Comparison of ENCODE assay signal across 8 mouse cellular contexts in genomic region chr7:141462333-141462821, GRCm38 (mm10). TPM values are rescaled to one million over a fixed set of nuclear protein-coding genes. Genes with fewer than 3 reads are reported as not detected.
A peak's percentile ranks its signal among the peaks of the same experiment; 100 is the strongest.
DNase-seq lines count a peak whose midpoint lies in the region; ATAC-seq and TF ChIP-seq lines count a peak whose summit lies in the region.

No protein-coding gene starts in this region.

- H3K9me3 ChIP-seq in forebrain, embryonic 15.5 days: no peaks in the 10 kb centered on the region
- no peaks in the 10 kb centered on the region for H3K9me3 ChIP-seq in lung, postnatal 0 days (ENCODE audit: low read length)

- no peak for ATAC-seq in forebrain, embryonic 15.5 days (replicated peaks)
- peak; percentile 13 for ATAC-seq in lung, postnatal 0 days
- no peak for ATAC-seq in inflammation-experienced regulatory T-cells, adult 6 months

- peak overlapping the region; percentile 70 for H3K9ac ChIP-seq in liver, adult 2 months (ENCODE audit: low read depth, low read length)
- H3K9ac ChIP-seq in forebrain, embryonic 15.5 days (replicated peaks): no peak overlapping the region
- H3K9ac ChIP-seq in lung, postnatal 0 days (replicated peaks; ENCODE audit: low read depth): peak overlapping the region; percentile 65

- H3K36me3 ChIP-seq in liver, adult 2 months (ENCODE audit: control insufficient read depth, insufficient read depth, low read length): peaks cover 17% of the 10 kb centered on the region; the same call in 1 of the 2 replicates
- peaks cover 9% of the 10 kb centered on the region; the same call in 1 of the 2 replicates for H3K36me3 ChIP-seq in forebrain, embryonic 15.5 days
- peaks cover 21% of the 10 kb centered on the region for H3K36me3 ChIP-seq in lung, postnatal 0 days (ENCODE audit: insufficient read depth, low read length)

- H3K79me2 ChIP-seq in liver, adult 2 months (ENCODE audit: control insufficient read depth, insufficient read depth, low read length): peaks cover 1% of the 10 kb centered on the region; the same call in 1 of the 2 replicates

- peak overlapping the region; percentile 45 for H3K27ac ChIP-seq in liver, adult 2 months (replicated peaks; ENCODE audit: insufficient read depth, low read depth, low read length)
- H3K27ac ChIP-seq in forebrain, embryonic 15.5 days (replicated peaks): no peak overlapping the region
- H3K27ac ChIP-seq in lung, postnatal 0 days (ENCODE audit: low read length): peak overlapping the region; percentile 89

- WGBS in liver, adult 2 months: 13% methylated on average over 5 of the region's 5 CpGs
- WGBS in forebrain, embryonic 15.5 days: 12% methylated on average over 5 of the region's 5 CpGs
- 14% methylated on average over 5 of the region's 5 CpGs for WGBS in lung, postnatal 0 days

- no peak for TF ChIP-seq POLR2A in liver, adult 2 months (IDR thresholded peaks at IDR 0.05; ENCODE audit: extremely low read depth, insufficient read depth, low read length)

- H3K4me2 ChIP-seq in forebrain, embryonic 15.5 days (replicated peaks): peak overlapping the region; percentile 54; the same call in 1 of the 2 replicates
- H3K4me2 ChIP-seq in lung, postnatal 0 days (replicated peaks; ENCODE audit: low read depth, low read length): peak overlapping the region; percentile 89

- no peak for TF ChIP-seq CTCF in liver, adult 2 months (IDR thresholded peaks at IDR 0.05; ENCODE audit: low read depth, low read length)
- TF ChIP-seq CTCF in lung, postnatal 0 days (IDR thresholded peaks at IDR 0.05): no peak

- H3K4me1 ChIP-seq in liver, adult 2 months (ENCODE audit: control insufficient read depth, insufficient read depth, low read length): peaks cover 13% of the 10 kb centered on the region
- H3K4me1 ChIP-seq in forebrain, embryonic 15.5 days: peaks cover 24% of the 10 kb centered on the region
- peaks cover 38% of the 10 kb centered on the region for H3K4me1 ChIP-seq in lung, postnatal 0 days (ENCODE audit: insufficient read depth, low read depth, low read length)

- DNase-seq in liver, adult 2 months (ENCODE audit: extremely low read depth, low read depth, low spot score): peak; percentile 76
- DNase-seq in liver: no peak
- DNase-seq in kidney, adult 9 months: peak; percentile 88
- peak; percentile 86 for DNase-seq in lung, postnatal 0 days (ENCODE audit: low spot score)
- DNase-seq in right cerebral cortex, adult 2 months (ENCODE audit: low spot score in 2 of 2): no peak
- no peak for DNase-seq in left cerebral cortex, adult 8-10 months (ENCODE audit: low spot score in 2 of 2)

- H3K27me3 ChIP-seq in liver, adult 2 months (ENCODE audit: control insufficient read depth, insufficient read depth, low read length): no peaks in the 10 kb centered on the region
- peaks cover 72% of the 10 kb centered on the region for H3K27me3 ChIP-seq in forebrain, embryonic 15.5 days
- no peaks in the 10 kb centered on the region; the same call in 1 of the 2 replicates for H3K27me3 ChIP-seq in lung, postnatal 0 days (replicated peaks; ENCODE audit: insufficient read depth, low read length)

- peak overlapping the region; percentile 68 for H3K4me3 ChIP-seq in liver, adult 2 months (ENCODE audit: insufficient read depth, low read depth, low read length)
- H3K4me3 ChIP-seq in forebrain, embryonic 15.5 days: peak overlapping the region; percentile 32
- H3K4me3 ChIP-seq in lung, postnatal 0 days (ENCODE audit: low read depth, low read length): peak overlapping the region; percentile 55

- no peak for TF ChIP-seq EP300 in lung, postnatal 0 days (IDR thresholded peaks at IDR 0.05)

RNA-seq across cellular contexts. Expression of gene Cracr2b, which starts 1.5 kb away (rescaled TPM):
- 3.7 and 4.3 TPM in 2 replicates for total RNA-seq in liver, adult 2 months (2014; rRNA removed)
- 4.7 and 8.7 TPM in 2 replicates for polyA plus RNA-seq in liver, adult 2 months (2012; rRNA removed)
- 5.0 and 8.5 TPM in 2 replicates for polyA plus RNA-seq in forebrain, embryonic 15.5 days (2015; fragmentation: Nextera tagmentation; extraction: Ambion mirVana)
- 74.9 and 82.0 TPM in 2 replicates for polyA plus RNA-seq in lung, postnatal 0 days (2015; fragmentation: Nextera tagmentation; extraction: Ambion mirVana)
- total RNA-seq in left cerebral cortex, adult 8-10 months (2022): 1 to 10 TPM; 3.9 to 5.4 (median 4.4) TPM
- polyA plus RNA-seq in inflammation-experienced regulatory T-cells, adult 6 months (2017; shearing (Covaris generic)): not detected

RNA-seq across cellular contexts. Expression of gene Cd151, which starts 4.8 kb away (rescaled TPM):
- 51.9 and 52.7 TPM in 2 replicates for total RNA-seq in liver, adult 2 months (2014; rRNA removed)
- polyA plus RNA-seq in liver, adult 2 months (2012; rRNA removed): 92.8 and 103 TPM in 2 replicates
- 15.9 and 18.6 TPM in 2 replicates for polyA plus RNA-seq in forebrain, embryonic 15.5 days (2015; fragmentation: Nextera tagmentation; extraction: Ambion mirVana)
- polyA plus RNA-seq in lung, postnatal 0 days (2015; fragmentation: Nextera tagmentation; extraction: Ambion mirVana): 45.1 and 49.6 TPM in 2 replicates
- 10 to 100 TPM; 30.2 to 35.5 (median 33.4) TPM for total RNA-seq in left cerebral cortex, adult 8-10 months (2022)
- 1 to 10 TPM; 6.0 to 8.7 (median 8.5) TPM for polyA plus RNA-seq in inflammation-experienced regulatory T-cells, adult 6 months (2017; shearing (Covaris generic))

RNA-seq across cellular contexts. Expression of gene Pnpla2, which starts 7.4 kb away (rescaled TPM):
- total RNA-seq in liver, adult 2 months (2014; rRNA removed): 22.6 and 31.7 TPM in 2 replicates
- polyA plus RNA-seq in liver, adult 2 months (2012; rRNA removed): 83.7 and 84.8 TPM in 2 replicates
- polyA plus RNA-seq in forebrain, embryonic 15.5 days (2015; fragmentation: Nextera tagmentation; extraction: Ambion mirVana): 21.5 and 22.0 TPM in 2 replicates
- 96.0 and 116 TPM in 2 replicates for polyA plus RNA-seq in lung, postnatal 0 days (2015; fragmentation: Nextera tagmentation; extraction: Ambion mirVana)
- total RNA-seq in left cerebral cortex, adult 8-10 months (2022): 10 to 100 TPM; 21.2 to 32.6 (median 27.2) TPM
- polyA plus RNA-seq in inflammation-experienced regulatory T-cells, adult 6 months (2017; shearing (Covaris generic)): 10 to 100 TPM; 49.4 to 68.0 (median 63.9) TPM

RNA-seq across cellular contexts. Expression of gene Polr2l, which starts 12.6 kb away (rescaled TPM):
- total RNA-seq in liver, adult 2 months (2014; rRNA removed): 41.1 and 43.3 TPM in 2 replicates
- 42.8 and 45.7 TPM in 2 replicates for polyA plus RNA-seq in liver, adult 2 months (2012; rRNA removed)
- polyA plus RNA-seq in forebrain, embryonic 15.5 days (2015; fragmentation: Nextera tagmentation; extraction: Ambion mirVana): 68.3 and 73.2 TPM in 2 replicates
- 48.0 and 50.5 TPM in 2 replicates for polyA plus RNA-seq in lung, postnatal 0 days (2015; fragmentation: Nextera tagmentation; extraction: Ambion mirVana)
- total RNA-seq in left cerebral cortex, adult 8-10 months (2022): 10 to 100 TPM; 32.2 to 42.4 (median 33.2) TPM
- 10 to 100 TPM; 15.7 to 24.9 (median 19.9) TPM for polyA plus RNA-seq in inflammation-experienced regulatory T-cells, adult 6 months (2017; shearing (Covaris generic))

RNA-seq across cellular contexts. Expression of gene Tspan4, which starts 12.7 kb away (rescaled TPM):
- 66.9 and 67.1 TPM in 2 replicates for total RNA-seq in liver, adult 2 months (2014; rRNA removed)
- polyA plus RNA-seq in liver, adult 2 months (2012; rRNA removed): 78.1 and 135 TPM in 2 replicates
- polyA plus RNA-seq in forebrain, embryonic 15.5 days (2015; fragmentation: Nextera tagmentation; extraction: Ambion mirVana): 25.6 and 27.3 TPM in 2 replicates
- polyA plus RNA-seq in lung, postnatal 0 days (2015; fragmentation: Nextera tagmentation; extraction: Ambion mirVana): 100 and 107 TPM in 2 replicates
- total RNA-seq in left cerebral cortex, adult 8-10 months (2022): 10 to 100 TPM; 17.6 to 28.0 (median 23.9) TPM
- 1 to 10 TPM; 1.8 to 3.0 (median 2.4) TPM for polyA plus RNA-seq in inflammation-experienced regulatory T-cells, adult 6 months (2017; shearing (Covaris generic))

Comparison
In these comparisons a context has a peak if more than half of its experiments do, and no peak if none do; other contexts are left out.
1. DNase-seq: peak in liver, adult 2 months (single experiment), kidney, adult 9 months (single experiment) and lung, postnatal 0 days (single experiment); none in liver (single experiment), right cerebral cortex, adult 2 months (0 of 2) and left cerebral cortex, adult 8-10 months (0 of 2).
2. Peak in every context shown above with its lines, with median percentiles within 50 percentile points of each other: H3K4me3 ChIP-seq.